Mouse (Mus musculus): ENCODE data around the gene Aldh5a1.

GRCm38 (mm10) chr13:24893880-24894279, 43.6 kb downstream of the Aldh5a1 start:
- TF ChIP-seq CTCF (IDR thresholded peaks at IDR 0.05; ENCODE audit: insufficient read depth, low read length) = no peak
- TF ChIP-seq POLR2A (IDR thresholded peaks at IDR 0.05; ENCODE audit: borderline replicate concordance, extremely low read depth, low read depth, low read length) = no peak
